Mouse (Mus musculus): ENCODE measurements around the gene Tead1.
A peak's percentile ranks its signal among the peaks of the same experiment; 100 is the strongest.

GRCm38 (mm10) chr7:112794481-112794880 lies 115.4 kb downstream of the Tead1 start:
- TF ChIP-seq EP300 (optimal IDR thresholded peaks at IDR 0.05) = no peak
- peak; percentile 21; the same call in 1 of the 2 replicates for TF ChIP-seq CTCF (IDR thresholded peaks at IDR 0.05; ENCODE audit: low read depth)
